Mouse (Mus musculus): ENCODE data around the gene Map4k2.
A peak's percentile ranks its signal among the peaks of the same experiment; 100 is the strongest.

Map4k2 gene

GRCm38 (mm10) chr19:6315573-6315972, 25.4 kb upstream of the Map4k2 start:
- DNase-seq (ENCODE audit: low read depth, low spot score) = no peak

- no peak for DNase-seq (ENCODE audit: low read depth, low spot score)
These were observed 22.8 kb upstream of the Map4k2 start for GRCm38 (mm10) chr19:6318145-6318544.

GRCm38 (mm10) chr19:6321358-6321757, 19.6 kb upstream of the Map4k2 start:
- DNase-seq (ENCODE audit: low read depth, low spot score) = no peak

- DNase-seq (ENCODE audit: low read depth, low spot score) = peak; percentile 81
These were observed 18.9 kb upstream of the Map4k2 start for GRCm38 (mm10) chr19:6321786-6322621.

GRCm38 (mm10) chr19:6324751-6325150, 16.2 kb upstream of the Map4k2 start:
- DNase-seq (ENCODE audit: low read depth, low spot score) = no peak

GRCm38 (mm10) chr19:6331178-6331577, 9.8 kb upstream of the Map4k2 start:
- DNase-seq (ENCODE audit: low read depth, low spot score) = peak; percentile 58

GRCm38 (mm10) chr19:6331719-6332516, 9.0 kb upstream of the Map4k2 start:
- peak; percentile 83 for DNase-seq (ENCODE audit: low read depth, low spot score)

GRCm38 (mm10) chr19:6333761-6334595, 7.0 kb upstream of the Map4k2 start:
- DNase-seq (ENCODE audit: low read depth, low spot score) = no peak

- peak; percentile 99 for DNase-seq (ENCODE audit: low read depth, low spot score)
These were observed 6.1 kb upstream of the Map4k2 start, which contains the start of gene Men1 for GRCm38 (mm10) chr19:6334673-6335457. Men1 (plus strand) TSS chr19:6334979.

- DNase-seq (ENCODE audit: low read depth, low spot score) = peak; percentile 51
These were observed 5.5 kb upstream of the Map4k2 start for GRCm38 (mm10) chr19:6335458-6335827.

GRCm38 (mm10) chr19:6336920-6337319, 4.0 kb upstream of the Map4k2 start:
- DNase-seq (ENCODE audit: low read depth, low spot score) = no peak

- no peak for DNase-seq (ENCODE audit: low read depth, low spot score)
These were observed 2.8 kb upstream of the Map4k2 start for GRCm38 (mm10) chr19:6338171-6338570.

GRCm38 (mm10) chr19:6338716-6339115, 2.2 kb upstream of the Map4k2 start:
- no peak for DNase-seq (ENCODE audit: low read depth, low spot score)

GRCm38 (mm10) chr19:6339191-6339590, 1.7 kb upstream of the Map4k2 start:
- DNase-seq (ENCODE audit: low read depth, low spot score) = no peak

GRCm38 (mm10) chr19:6339890-6340504, 938 bp upstream of the Map4k2 start:
- DNase-seq (ENCODE audit: low read depth, low spot score) = no peak

GRCm38 (mm10) chr19:6341453-6342077, 630 bp downstream of the Map4k2 start:
- no peak for DNase-seq (ENCODE audit: low read depth, low spot score)

GRCm38 (mm10) chr19:6342276-6342933, 1.5 kb downstream of the Map4k2 start:
- DNase-seq (ENCODE audit: low read depth, low spot score) = no peak

- DNase-seq (ENCODE audit: low read depth, low spot score) = no peak
These were observed 2.4 kb downstream of the Map4k2 start for GRCm38 (mm10) chr19:6343066-6343925.

GRCm38 (mm10) chr19:6343996-6344395, 3.1 kb downstream of the Map4k2 start:
- DNase-seq (ENCODE audit: low read depth, low spot score) = no peak
